Mouse (Mus musculus) bone marrow, adult 2 months (tissue): ENCODE results near the gene Asgr1. TPM values are rescaled to one million over a fixed set of nuclear protein-coding genes. Genes with fewer than 3 reads are reported as not detected.

Source experiments
- H3K27ac ChIP-seq: fragments of 200-500 bp; 2 replicates; pipeline ENCODE4 v1.5.1; 2012; ENCODE audit warnings: low read depth, mild to moderate bottlenecking, control low read depth, inconsistent platforms, low read length; ENCODE audit not compliant: control insufficient read depth, poor library complexity, insufficient read depth
- H3K4me1 ChIP-seq: fragments of 200-500 bp; 2 replicates; pipeline ENCODE4 v1.6.1; 2011; ENCODE audit warnings: low read length; ENCODE audit not compliant: control insufficient read depth, insufficient read depth
- H3K4me3 ChIP-seq: fragments of 200-500 bp; replicated peaks from 2 replicates; pipeline ENCODE3; 2011; ENCODE audit warnings: mild to moderate bottlenecking, low read depth, low read length, control low read depth; ENCODE audit not compliant: control insufficient read depth
- CTCF ChIP-seq: fragments of 200-500 bp; IDR thresholded peaks from 2 replicates; pipeline ENCODE4 v1.5.1; 2011; ENCODE audit warnings: low read length, control low read depth; ENCODE audit not compliant: control insufficient read depth, insufficient read depth
- POLR2A ChIP-seq: fragments of 200-500 bp; IDR thresholded peaks from 2 replicates; pipeline ENCODE4 v1.6.1; 2011; ENCODE audit warnings: low read depth, mild to moderate bottlenecking, control low read depth, low read length, borderline replicate concordance; ENCODE audit not compliant: control insufficient read depth
- WGBS: fragments of 180-500 bp; shearing (Covaris S2); methylation state at CpG from one replicate; pipeline ENCODE4 v1.1.7; 2018; 5-methylcytosine and 5-hydroxymethylcytosine counted together
- polyA plus RNA-seq: library from polyadenylated mRNA; stranded (reverse); fragments of >200 nt; gene quantifications from 2 replicates; pipeline ENCODE4 v1.2.4, GENCODE M21; 2011; ENCODE audit warnings: low replicate concordance; ENCODE audit not compliant: missing spikeins, insufficient read depth, insufficient read length

Gene Asgr1
- polyA plus RNA-seq, 1 experiment = 3.5 TPM

DNA sequence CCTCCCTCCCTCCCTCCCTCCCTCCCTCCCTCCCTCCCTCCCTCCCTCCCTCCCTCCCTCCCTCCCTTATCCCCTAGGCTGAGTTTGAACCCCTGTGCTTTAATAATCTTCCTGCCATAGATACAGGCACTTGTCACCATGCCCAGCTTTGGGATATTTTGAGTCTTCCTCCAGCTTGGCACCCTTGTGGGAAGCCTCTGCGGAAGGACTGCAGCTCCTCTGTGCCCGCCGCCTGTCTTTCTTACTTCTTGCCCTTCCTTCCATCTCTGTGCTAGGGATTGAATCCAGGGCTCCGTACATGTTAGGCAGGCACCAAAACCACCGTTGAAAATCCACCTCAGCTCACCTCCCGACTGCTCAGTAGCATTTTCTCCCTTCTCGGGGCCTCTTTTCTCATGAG, 13.7 kb upstream of the Asgr1 start:
- WGBS = 76% methylated on average over 7 of the region's 7 CpGs
- Histone ChIP-seq H3K4me3 (no peak overlapping the region), H3K27ac (no peak overlapping the region), H3K4me1 (no peaks in the 10 kb centered on the region)
- TF ChIP-seq CTCF = no peak
- no peak for TF ChIP-seq POLR2A

GRCm38 (mm10) chr11:70042309-70043085, 11.4 kb upstream of the Asgr1 start:
- no peak for TF ChIP-seq CTCF
- no peak for TF ChIP-seq POLR2A

DNA sequence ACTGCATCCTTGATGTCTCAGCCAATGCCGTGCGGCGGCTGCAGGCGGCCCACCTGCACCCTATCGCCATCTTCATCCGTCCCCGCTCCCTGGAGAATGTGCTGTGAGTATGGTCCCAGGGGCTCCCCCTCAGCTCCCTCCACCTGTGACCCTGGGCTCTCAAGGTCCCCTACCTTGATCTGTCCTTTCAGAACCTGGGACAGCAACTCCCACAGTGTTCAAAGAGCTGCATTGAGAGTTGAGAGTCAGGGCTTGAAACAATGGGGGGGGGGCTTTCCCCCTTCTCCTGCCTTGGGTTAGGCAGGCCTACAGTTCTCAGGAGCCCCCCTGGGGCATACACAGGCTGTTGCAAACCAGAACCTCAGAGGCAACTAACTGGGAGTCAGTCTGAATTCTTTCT, 10.2 kb upstream of the Asgr1 start:
- Histone ChIP-seq H3K27ac (no peak overlapping the region), H3K4me1 (no peaks in the 10 kb centered on the region), H3K4me3 (no peak overlapping the region)
- TF ChIP-seq CTCF (no peak), POLR2A (no peak)
- WGBS = 91% methylated on average over 7 of the region's 7 CpGs

More at GRCm38 (mm10) chr11:70042309-70043085, 11.4 kb upstream of the Asgr1 start:
- H3K27ac ChIP-seq = no peak overlapping the region
- no peaks in the 10 kb centered on the region for H3K4me1 ChIP-seq
- 90% methylated on average over 23 of the region's 23 CpGs for WGBS
- H3K4me3 ChIP-seq = no peak overlapping the region

DNA sequence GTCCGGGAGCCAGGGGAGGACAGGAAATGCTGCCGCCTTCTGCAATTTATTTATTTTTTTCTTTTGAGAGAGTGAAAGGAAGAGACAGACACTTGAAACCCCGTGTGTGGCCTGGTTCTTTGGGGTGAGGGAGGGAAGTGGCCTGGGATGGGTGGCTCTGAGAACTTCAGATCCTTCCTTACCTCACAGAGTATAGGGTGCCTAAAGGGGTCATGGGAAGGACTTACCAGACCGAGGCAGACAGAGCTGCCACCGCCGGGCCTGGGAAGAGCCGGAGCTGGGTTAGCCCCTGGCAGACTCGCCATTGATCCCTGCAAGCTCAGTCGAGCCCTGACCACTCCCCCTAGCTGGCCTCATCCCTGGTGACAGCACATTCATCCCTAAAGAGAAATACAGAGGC, 8.4 kb upstream of the Asgr1 start:
- Histone ChIP-seq H3K4me3 (no peak overlapping the region), H3K4me1 (no peaks in the 10 kb centered on the region), H3K27ac (no peak overlapping the region; the same call in 1 of the 2 replicates)
- TF ChIP-seq POLR2A (no peak), CTCF (no peak)
- WGBS = 69% methylated on average over 9 of the region's 9 CpGs

DNA sequence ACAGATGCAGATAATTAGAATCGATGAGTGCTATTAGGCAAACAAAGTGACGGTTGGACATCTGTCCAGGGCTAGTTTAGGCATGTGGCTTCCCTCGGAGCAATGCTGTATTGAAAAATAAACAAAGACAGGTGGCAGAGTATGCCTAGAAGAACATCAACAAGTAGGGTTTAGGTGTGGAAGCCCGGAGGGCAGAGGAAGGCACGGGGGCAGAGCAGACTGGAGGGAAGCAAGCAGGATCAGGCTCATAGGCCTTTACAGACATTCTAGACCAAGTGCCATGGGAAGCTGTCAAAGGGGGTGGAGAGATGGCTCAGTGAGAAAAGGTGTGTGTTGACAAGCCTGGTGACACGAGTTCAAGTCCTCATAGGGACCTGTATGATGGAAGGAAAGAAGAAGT, 4.5 kb upstream of the Asgr1 start:
- 80% methylated on average over 6 of the region's 6 CpGs for WGBS
- Histone ChIP-seq H3K4me1 (no peaks in the 10 kb centered on the region), H3K27ac (no peak overlapping the region), H3K4me3 (no peak overlapping the region)
- TF ChIP-seq CTCF = no peak
- TF ChIP-seq POLR2A = no peak

GRCm38 (mm10) chr11:70049816-70050215, 4.1 kb upstream of the Asgr1 start:
- Histone ChIP-seq H3K4me1 (no peaks in the 10 kb centered on the region), H3K4me3 (no peak overlapping the region), H3K27ac (no peak overlapping the region)
- WGBS = 61% methylated on average over 10 of the region's 10 CpGs
- TF ChIP-seq CTCF (peak; percentile 37; the same call in 1 of the 2 replicates), POLR2A (no peak)

- TF ChIP-seq CTCF = no peak
- TF ChIP-seq POLR2A = no peak
- 77% methylated on average over 7 of the region's 7 CpGs for WGBS
- Histone ChIP-seq H3K27ac (no peak overlapping the region), H3K4me1 (no peaks in the 10 kb centered on the region), H3K4me3 (no peak overlapping the region)
Measured at GRCm38 (mm10) chr11:70053156-70053555, 729 bp upstream of the Asgr1 start.

GRCm38 (mm10) chr11:70055618-70056214, 1.8 kb downstream of the Asgr1 start:
- H3K4me1 ChIP-seq = no peaks in the 10 kb centered on the region
- H3K27ac ChIP-seq = no peak overlapping the region
- WGBS = 33% methylated on average over 18 of the region's 18 CpGs
- TF ChIP-seq POLR2A = no peak
- peak; percentile 95 for TF ChIP-seq CTCF
- no peak overlapping the region for H3K4me3 ChIP-seq
